Mouse (Mus musculus): ENCODE results near the gene Rpl37.

DNA sequence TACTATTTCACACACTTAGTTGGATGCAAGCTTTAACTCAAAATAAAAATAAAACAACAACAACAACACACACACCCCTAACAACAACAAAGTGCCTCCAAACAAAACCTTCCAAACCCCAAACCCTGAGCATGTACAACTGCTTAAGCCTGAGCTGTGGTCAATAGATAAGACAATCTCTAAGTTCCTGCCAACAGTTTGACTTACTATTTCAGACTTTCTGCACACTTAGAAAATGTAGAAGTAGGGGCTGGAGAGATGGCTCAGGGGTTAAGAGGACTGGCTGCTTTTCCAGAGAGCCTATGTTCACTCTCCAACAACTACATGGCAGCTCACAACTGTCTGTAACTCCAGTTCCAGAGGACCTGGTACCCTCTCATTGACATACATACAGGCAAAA is 23.9 kb downstream of the Rpl37 start:
- TF ChIP-seq CTCF (IDR thresholded peaks at IDR 0.05) (no peak), EP300 (IDR thresholded peaks at IDR 0.05) (no peak)

Data from lung, postnatal 0 days (tissue).